Mouse (Mus musculus) left cerebral cortex, postnatal 25 days (tissue): Measurements from ENCODE around the gene Lrrk2. TPM values are rescaled to one million over a fixed set of nuclear protein-coding genes. Genes with fewer than 3 reads are reported as not detected.

Source experiments
- DNase-seq, 2 experiments: peaks; one replicate each; pipeline ENCODE4 v3.0.0; 2022; ENCODE audit warnings: low spot score in 2 of 2, mixed read lengths in 1 of 2
- intact Hi-C: fragments of 180-260 bp; cut with DNase I; formaldehyde crosslinking; loops from one replicate; pipeline ENCODE4 v1.15.1; 2025
- total RNA-seq, 2 experiments: library from RNA; stranded (reverse); gene quantifications; 2 replicates each; pipeline ENCODE4 v1.2.3; 2021

Gene Lrrk2
- total RNA-seq, 2 experiments from 2014 or later, result 49.1 to 51.5 TPM

GRCm38 (mm10) chr15:91680116-91680515, 7.1 kb downstream of the Lrrk2 start:
- intact Hi-C loops, result no loop called here
- no peak for DNase-seq

GRCm38 (mm10) chr15:91685880-91686563, 13.0 kb downstream of the Lrrk2 start:
- DNase-seq, result no peak
- intact Hi-C loops, result no loop called here

- intact Hi-C loops, result no loop called here
Measured at GRCm38 (mm10) chr15:91690648-91691047, 17.7 kb downstream of the Lrrk2 start.

GRCm38 (mm10) chr15:91693051-91693450, 20.1 kb downstream of the Lrrk2 start:
- intact Hi-C loops, result no loop called here
- DNase-seq, result no peak

More at GRCm38 (mm10) chr15:91690648-91691047, 17.7 kb downstream of the Lrrk2 start:
- DNase-seq, result no peak

- DNase-seq, result no peak
- intact Hi-C loops, result no loop called here
Measured at GRCm38 (mm10) chr15:91693856-91694255, 20.9 kb downstream of the Lrrk2 start.

GRCm38 (mm10) chr15:91700841-91701240, 27.9 kb downstream of the Lrrk2 start:
- intact Hi-C loops, result no loop called here
- no peak for DNase-seq

DNA sequence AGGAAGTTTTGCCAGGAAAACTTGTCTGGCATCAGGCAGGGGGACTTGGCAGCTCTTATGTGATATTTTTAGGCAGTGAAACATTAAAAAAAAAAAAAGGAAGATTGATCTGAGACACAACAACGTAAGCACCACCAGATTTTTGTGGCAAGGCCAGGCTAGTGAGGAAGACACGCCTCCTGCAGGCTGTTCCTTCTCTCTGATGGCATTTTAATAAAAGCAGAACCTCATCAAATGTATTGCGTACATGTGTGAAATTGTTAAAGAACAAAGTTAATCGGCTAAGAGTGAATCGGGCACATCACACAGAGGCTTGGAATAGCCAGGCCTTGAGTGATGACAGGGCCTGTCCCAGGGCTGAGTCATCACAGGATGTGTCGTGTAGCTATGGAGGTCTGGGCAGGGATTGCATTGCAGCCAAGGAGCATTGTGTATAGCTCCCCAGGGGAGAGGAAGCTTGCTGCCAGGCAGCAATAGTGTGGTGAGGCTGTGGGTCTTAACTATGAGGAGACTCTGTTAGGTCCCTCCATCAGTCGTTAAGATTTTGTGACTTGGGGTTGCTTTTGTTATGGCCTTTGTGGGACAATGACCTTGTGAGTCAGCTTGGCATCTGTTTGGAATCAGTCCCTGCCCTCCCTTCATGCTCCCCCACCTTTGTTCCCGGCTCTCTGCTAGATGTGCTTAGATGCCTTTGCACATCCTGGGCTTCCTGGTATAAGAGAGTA, 30.2 kb downstream of the Lrrk2 start:
- intact Hi-C loops, result no loop called here
- DNase-seq, result peak in 1 of 2 experiments; percentile 43

DNA sequence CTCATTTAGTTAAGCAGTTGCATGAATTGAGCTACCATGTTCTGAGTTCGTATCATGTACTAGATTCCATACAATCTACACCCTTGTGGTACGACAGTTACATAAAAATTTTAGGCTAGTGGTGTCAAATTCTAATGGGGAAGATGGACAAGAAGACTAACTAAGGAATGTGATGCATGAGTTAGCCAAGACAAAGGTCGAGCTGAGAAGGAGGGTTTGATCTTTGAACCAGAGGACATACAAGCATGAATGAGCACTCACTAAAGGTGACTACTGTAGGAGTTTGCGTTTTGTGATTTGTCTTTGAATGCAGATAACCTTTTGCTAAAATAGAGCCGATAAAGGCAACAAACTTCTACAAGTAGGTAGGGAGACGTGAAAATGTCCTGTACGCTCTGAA, 31.1 kb downstream of the Lrrk2 start:
- intact Hi-C loops, result no loop called here
- no peak for DNase-seq

DNA sequence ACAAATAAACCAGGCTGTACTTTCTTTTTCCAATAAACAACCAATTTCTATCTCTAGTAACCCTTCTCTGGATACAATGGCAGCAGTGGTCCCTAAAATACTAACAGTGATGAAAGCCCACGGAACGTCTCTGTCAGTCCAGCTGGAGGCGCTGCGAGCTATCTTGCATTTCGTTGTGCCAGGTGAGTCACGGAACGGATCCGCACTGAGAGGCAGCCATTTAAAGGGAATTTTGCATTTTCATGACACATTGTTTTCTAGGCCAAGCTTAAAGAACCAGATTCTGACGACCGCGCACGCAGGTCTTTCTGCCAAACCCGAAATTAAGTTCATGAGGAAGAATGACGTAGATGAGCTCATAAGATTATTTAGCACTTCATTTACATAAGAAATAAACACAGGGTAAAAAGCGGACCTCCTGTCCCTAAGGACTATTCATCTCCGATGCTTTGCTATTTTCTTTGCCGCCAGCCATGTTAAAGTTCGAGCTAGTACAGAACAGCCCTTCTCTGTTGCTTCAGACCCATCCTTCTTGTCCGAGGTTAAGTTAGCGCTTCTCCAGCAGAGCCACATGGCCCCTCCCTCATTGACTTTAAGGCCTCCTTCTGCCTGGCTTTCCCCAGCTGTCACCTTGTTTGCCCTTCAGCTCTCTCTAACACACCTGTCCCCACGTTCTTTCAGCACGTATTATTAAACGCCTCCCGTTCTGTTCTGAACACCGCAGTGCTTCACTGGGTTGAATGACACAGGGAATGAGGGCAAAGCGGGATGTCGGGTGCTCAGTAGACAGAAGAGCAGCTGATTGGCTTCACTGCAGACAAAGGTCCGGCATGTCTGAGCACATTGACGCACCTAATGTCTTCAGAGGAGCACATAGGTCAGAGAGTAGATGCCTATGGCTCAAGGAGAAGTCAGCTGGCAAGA, 36.5 kb downstream of the Lrrk2 start:
- intact Hi-C loops, result no loop called here
- DNase-seq, result peak in 1 of 2 experiments; percentile 47

GRCm38 (mm10) chr15:91735216-91735922, 62.4 kb downstream of the Lrrk2 start:
- DNase-seq, result no peak
- intact Hi-C loops, result no loop called here

DNA sequence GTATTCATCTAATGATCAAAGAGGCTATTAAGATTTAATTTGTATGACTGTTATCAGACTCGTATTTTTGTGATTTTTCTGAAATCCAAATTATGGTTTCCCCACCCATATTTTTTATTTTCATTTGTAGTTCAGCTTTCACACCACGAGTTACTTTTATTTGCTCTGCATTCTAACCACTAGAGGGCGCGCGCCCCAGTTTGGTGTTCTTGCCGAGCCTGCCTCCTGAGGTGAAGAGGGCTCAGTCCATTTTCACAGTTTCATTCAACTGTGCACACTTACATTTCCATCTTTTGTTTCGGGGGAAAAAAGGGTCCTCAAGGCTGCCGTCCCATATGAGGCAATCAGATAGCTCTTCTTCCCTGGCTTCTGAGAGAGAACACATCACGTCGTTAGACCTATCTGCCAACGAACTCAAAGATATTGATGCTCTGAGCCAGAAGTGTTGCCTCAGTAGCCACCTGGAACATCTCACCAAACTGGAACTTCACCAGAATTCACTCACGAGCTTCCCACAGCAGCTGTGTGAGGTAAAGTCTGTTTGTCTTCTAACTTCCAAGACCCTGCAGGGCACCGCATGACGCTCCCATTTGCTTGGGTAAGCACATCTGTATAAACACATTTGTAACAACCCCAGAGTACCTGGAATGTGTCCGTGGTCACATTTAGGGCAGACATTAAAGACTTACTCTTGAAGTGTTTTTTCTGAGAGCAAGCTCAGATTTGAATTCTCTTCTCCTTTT, 64.0 kb downstream of the Lrrk2 start:
- intact Hi-C loops, result no loop called here
- DNase-seq, result peak; percentile 16 to 31

DNA sequence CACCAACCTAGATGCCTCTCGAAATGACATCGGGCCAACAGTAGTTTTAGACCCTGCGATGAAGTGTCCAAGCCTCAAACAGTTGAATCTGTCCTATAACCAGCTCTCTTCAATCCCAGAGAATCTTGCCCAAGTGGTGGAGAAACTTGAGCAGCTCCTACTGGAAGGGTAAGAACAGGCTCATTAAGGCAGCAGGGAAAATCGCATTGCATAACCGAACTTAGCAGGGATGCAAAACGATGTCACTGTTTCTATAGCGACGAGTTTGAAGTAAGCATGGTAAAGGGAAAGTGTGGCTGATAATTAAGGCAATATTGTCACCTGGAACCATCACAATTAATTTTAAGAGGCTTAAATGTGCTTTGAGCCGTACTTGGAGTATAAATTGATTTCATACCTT, 65.8 kb downstream of the Lrrk2 start:
- intact Hi-C loops, result no loop called here

DNA sequence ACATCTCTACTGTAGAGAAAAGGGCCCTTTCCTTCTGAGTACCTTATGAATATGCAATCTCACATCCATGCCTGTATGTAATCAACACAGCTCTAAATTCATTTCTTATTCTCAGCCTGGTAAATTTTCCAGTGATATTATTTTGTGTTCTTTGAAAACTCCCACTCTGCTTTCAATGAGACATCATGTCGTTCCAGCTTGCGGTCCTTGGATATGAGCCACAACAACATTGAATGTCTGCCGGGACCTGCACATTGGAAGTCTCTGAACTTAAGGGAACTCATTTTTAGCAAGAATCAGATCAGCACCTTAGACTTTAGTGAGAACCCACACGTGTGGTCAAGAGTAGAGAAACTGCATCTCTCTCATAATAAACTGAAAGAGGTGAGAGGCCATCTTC, 72.5 kb downstream of the Lrrk2 start:
- intact Hi-C loops, result no loop called here
- DNase-seq, result peak in 1 of 2 experiments; percentile 7

More for the DNA sequence above, 65.8 kb downstream of the Lrrk2 start:
- DNase-seq, result peak; percentile 19 to 26

- intact Hi-C loops, result loop anchor here (2.0 to 10.0 kb wide), 5 partner anchors 143 to 587 kb away; no protein-coding TSS in a partner anchor
- peak; percentile 61 to 63 for DNase-seq
Measured at GRCm38 (mm10) chr15:91752111-91752510, 79.1 kb downstream of the Lrrk2 start.

GRCm38 (mm10) chr15:91753378-91754080, 80.6 kb downstream of the Lrrk2 start:
- intact Hi-C loops, result loop anchor here (2.0 to 10.0 kb wide), 5 partner anchors 145 to 589 kb away; no protein-coding TSS in a partner anchor
- no peak for DNase-seq

DNA sequence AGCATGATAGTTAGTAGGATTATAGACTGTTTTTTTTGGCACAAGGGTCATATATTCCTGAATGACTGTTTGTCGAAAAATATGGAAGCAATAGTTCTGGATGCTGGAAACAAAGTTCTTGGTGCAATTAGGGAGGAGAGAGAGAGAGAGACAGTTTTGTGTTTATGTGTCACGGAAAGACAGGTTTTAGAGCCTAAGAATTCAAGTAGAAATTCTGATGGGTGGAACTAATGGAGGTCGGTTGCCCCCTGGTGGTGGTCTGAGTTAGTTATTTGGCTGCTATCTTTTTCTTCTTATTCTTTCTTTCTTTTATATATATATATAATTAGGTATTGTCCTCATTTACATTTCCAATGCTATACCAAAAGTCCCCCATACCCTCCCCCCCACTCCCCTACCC, 81.6 kb downstream of the Lrrk2 start:
- peak; percentile 60 to 79 for DNase-seq

DNA sequence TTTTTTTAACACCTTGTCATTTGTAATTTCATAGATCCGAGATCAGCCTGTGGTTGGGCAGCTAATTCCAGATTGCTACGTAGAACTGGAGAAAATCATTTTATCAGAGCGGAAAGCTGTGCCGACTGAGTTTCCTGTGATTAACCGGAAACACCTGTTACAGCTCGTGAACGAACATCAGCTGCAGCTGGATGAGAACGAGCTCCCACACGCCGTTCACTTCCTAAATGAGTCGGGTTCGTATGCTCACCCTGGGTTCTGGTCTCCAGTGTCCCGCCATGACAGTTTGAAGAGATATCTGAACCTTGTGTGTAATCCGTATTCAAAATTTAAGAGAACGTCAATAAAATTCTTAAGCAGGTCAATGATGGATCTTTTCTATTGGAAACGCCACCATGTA, 82.8 kb downstream of the Lrrk2 start:
- intact Hi-C loops, result loop anchor here (10.0 kb wide), 4 partner anchors 281 to 591 kb away; no protein-coding TSS in a partner anchor
- no peak for DNase-seq

More for the DNA sequence above, 81.6 kb downstream of the Lrrk2 start:
- intact Hi-C loops, result loop anchor here (10.0 kb wide), 4 partner anchors 280 to 590 kb away; no protein-coding TSS in a partner anchor

- DNase-seq, result no peak
- intact Hi-C loops, result no loop called here
Measured at GRCm38 (mm10) chr15:91772041-91772440, 99.1 kb downstream of the Lrrk2 start.
